Mouse (Mus musculus): ENCODE results near the gene Gstp3.
A peak's percentile ranks its signal among the peaks of the same experiment; 100 is the strongest.
"Not testable (repeated sequence)": the region's sequence is repeated elsewhere in the genome, so short reads cannot be mapped to it uniquely, and the experiment has no call there.

Gstp3 gene

GRCm38 (mm10) chr19:4040941-4041340, 18.4 kb downstream of the Gstp3 start:
- DNase-seq (ENCODE audit: low read depth, low spot score) = not testable (repeated sequence)

- no peak for DNase-seq (ENCODE audit: low read depth, low spot score)
Measured at GRCm38 (mm10) chr19:4037788-4038232, 21.6 kb downstream of the Gstp3 start, which contains the start of gene Gstp1. Gene Gstp1 (minus strand): TSS chr19:4037985.

GRCm38 (mm10) chr19:4037154-4037787, 22.1 kb downstream of the Gstp3 start:
- DNase-seq (ENCODE audit: low read depth, low spot score) = not testable (repeated sequence)

GRCm38 (mm10) chr19:4036327-4037045, 22.9 kb downstream of the Gstp3 start:
- no peak for DNase-seq (ENCODE audit: low read depth, low spot score)

GRCm38 (mm10) chr19:4033742-4034141, 25.6 kb downstream of the Gstp3 start:
- DNase-seq (ENCODE audit: low read depth, low spot score) = no peak

GRCm38 (mm10) chr19:4033298-4033697, 26.1 kb downstream of the Gstp3 start:
- DNase-seq (ENCODE audit: low read depth, low spot score) = no peak

- no peak for DNase-seq (ENCODE audit: low read depth, low spot score)
Measured at GRCm38 (mm10) chr19:4032668-4033067, 26.7 kb downstream of the Gstp3 start.

- no peak for DNase-seq (ENCODE audit: low read depth, low spot score)
Measured at GRCm38 (mm10) chr19:4027576-4027975, 31.8 kb downstream of the Gstp3 start.

- DNase-seq (ENCODE audit: low read depth, low spot score) = no peak
Measured at GRCm38 (mm10) chr19:4023185-4023584, 36.2 kb downstream of the Gstp3 start.

- DNase-seq (ENCODE audit: low read depth, low spot score) = peak; percentile 42
Measured at GRCm38 (mm10) chr19:4018743-4019583, 40.4 kb downstream of the Gstp3 start.

- DNase-seq (ENCODE audit: low read depth, low spot score) = no peak
Measured at GRCm38 (mm10) chr19:4017921-4018587, 41.3 kb downstream of the Gstp3 start.

- DNase-seq (ENCODE audit: low read depth, low spot score) = no peak
Measured at GRCm38 (mm10) chr19:4015635-4016034, 43.7 kb downstream of the Gstp3 start.

- DNase-seq (ENCODE audit: low read depth, low spot score) = no peak
Measured at GRCm38 (mm10) chr19:4014802-4015201, 44.6 kb downstream of the Gstp3 start.

GRCm38 (mm10) chr19:4013066-4013465, 46.3 kb downstream of the Gstp3 start:
- no peak for DNase-seq (ENCODE audit: low read depth, low spot score)

GRCm38 (mm10) chr19:4012432-4013022, 46.8 kb downstream of the Gstp3 start, which contains the start of gene Ndufv1:
Gene Ndufv1 (minus strand): TSS chr19:4012806.
- DNase-seq (ENCODE audit: low read depth, low spot score) = peak; percentile 96

GRCm38 (mm10) chr19:4011086-4011485, 48.3 kb downstream of the Gstp3 start:
- no peak for DNase-seq (ENCODE audit: low read depth, low spot score)
